Mouse (Mus musculus): ENCODE measurements at regions not wholly inside any gene's neighbourhood (a gene's known extent, or its start where the extent isn't known, plus 50 kb on each side); places are given as distances from the start of the nearest gene placed in this dataset.

DNA sequence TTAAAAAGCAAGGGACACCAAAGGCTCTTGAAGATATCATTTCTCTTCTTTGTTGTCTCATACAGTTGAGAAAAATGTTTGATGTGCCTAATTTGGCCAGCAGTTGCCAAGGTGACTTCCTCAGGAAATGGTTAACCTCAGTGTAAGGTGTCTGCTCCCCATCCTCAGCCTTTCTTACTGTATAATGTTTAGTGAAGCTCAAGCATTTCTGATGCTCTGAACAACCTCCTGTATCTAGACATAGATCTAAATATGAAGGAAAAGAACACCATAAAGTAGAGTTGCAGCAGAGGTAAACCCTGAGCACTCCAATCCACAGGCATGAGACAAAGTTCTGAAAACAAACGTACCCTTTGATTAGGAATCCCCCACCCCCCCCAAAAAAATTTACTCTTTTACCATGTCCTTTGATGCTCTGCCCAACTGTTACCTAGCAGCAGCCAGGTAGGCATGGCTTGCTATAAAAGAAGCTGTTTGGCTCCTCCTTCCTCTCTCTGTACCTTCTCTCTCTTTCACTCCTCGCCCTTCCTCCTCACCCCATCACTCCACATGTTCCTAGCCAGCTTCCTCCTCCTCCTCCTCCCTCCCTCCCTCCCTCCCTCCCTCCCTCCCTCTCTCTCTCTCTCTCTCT, 348.4 kb upstream of the Hs3st5 start:
- peak; percentile 60 for ATAC-seq (replicated peaks; ENCODE audit: extremely low read depth, insufficient read depth, low FRiP score)
- Histone ChIP-seq H3K4me3 (ENCODE audit: low read length) (no peak overlapping the region), H3K36me3 (ENCODE audit: control insufficient read depth, insufficient read depth) (no peaks in the 10 kb centered on the region), H3K27me3 (ENCODE audit: control insufficient read depth, insufficient read depth, low read length) (no peaks in the 10 kb centered on the region), H3K9ac (ENCODE audit: low read length) (no peak overlapping the region), H3K4me2 (ENCODE audit: low read depth, low read length) (no peak overlapping the region), H3K27ac (ENCODE audit: low read length) (no peak overlapping the region), H3K4me1 (ENCODE audit: control insufficient read depth, insufficient read depth, low read length) (no peaks in the 10 kb centered on the region), H3K9me3 (replicated peaks; ENCODE audit: control insufficient read depth, low read length) (no peaks in the 10 kb centered on the region)
- 44% methylated on average over 2 of the region's 2 CpGs for WGBS

Measured in heart, embryonic 16.5 days (tissue).